Mouse (Mus musculus) layer of hippocampus, adult 2 months (tissue): ENCODE results near the gene Stxbp6. TPM values are rescaled to one million over a fixed set of nuclear protein-coding genes. Genes with fewer than 3 reads are reported as not detected.
A peak's percentile ranks its signal among the peaks of the same experiment; 100 is the strongest.
"Not testable (repeated sequence)": the region's sequence is repeated elsewhere in the genome, so short reads cannot be mapped to it uniquely, and the experiment has no call there.

Experiments used
- DNase-seq, 2 experiments: peaks; one replicate each; pipeline ENCODE4 v3.0.0; 2022; ENCODE audit warnings: low spot score in 2 of 2
- H3K27ac ChIP-seq: fragments of 200-600 bp; 2 replicates; pipeline ENCODE4 v1.8.1; 2022
- H3K4me3 ChIP-seq: fragments of 200-600 bp; 2 replicates; pipeline ENCODE4 v1.8.1; 2022; ENCODE audit warnings: mild to moderate bottlenecking
- CTCF ChIP-seq: fragments of 200-600 bp; conservative IDR thresholded peaks from 2 replicates; pipeline ENCODE4 v1.8.1; 2022; ENCODE audit warnings: antibody characterized with exemption, mild to moderate bottlenecking, moderate library complexity
- total RNA-seq, 2 experiments: library from RNA; stranded (reverse); gene quantifications; 2 replicates each; pipeline ENCODE4 v1.2.3; 2021

The Stxbp6 gene
- total RNA-seq, 2 experiments from 2014 or later, result 83.6 to 100 TPM

- DNase-seq, result no peak
Measured at GRCm38 (mm10) chr12:45072185-45072584, 2.3 kb downstream of the Stxbp6 start.

GRCm38 (mm10) chr12:45070186-45070585 lies 4.3 kb downstream of the Stxbp6 start:
- DNase-seq, result no peak
- peak overlapping the region; percentile 24; the same call in 1 of the 2 replicates for H3K4me3 ChIP-seq
- TF ChIP-seq CTCF, result no peak

More at GRCm38 (mm10) chr12:45072185-45072584, 2.3 kb downstream of the Stxbp6 start:
- Histone ChIP-seq H3K4me3 (peak overlapping the region; percentile 85), H3K27ac (peak overlapping the region; percentile 97)
- TF ChIP-seq CTCF, result peak; percentile 58

GRCm38 (mm10) chr12:45068145-45068754 lies 6.3 kb downstream of the Stxbp6 start:
- DNase-seq, result no peak
- Histone ChIP-seq H3K4me3 (no peak overlapping the region), H3K27ac (peak overlapping the region; percentile 39; the same call in 1 of the 2 replicates)
- no peak for TF ChIP-seq CTCF

More at GRCm38 (mm10) chr12:45070186-45070585, 4.3 kb downstream of the Stxbp6 start:
- H3K27ac ChIP-seq, result peak overlapping the region; percentile 21; the same call in 1 of the 2 replicates

- no peak for DNase-seq
- H3K27ac ChIP-seq, result peak overlapping the region; percentile 39; the same call in 1 of the 2 replicates
- no peak for TF ChIP-seq CTCF
Measured at GRCm38 (mm10) chr12:45067686-45068085, 6.8 kb downstream of the Stxbp6 start.

GRCm38 (mm10) chr12:45067047-45067685 lies 7.3 kb downstream of the Stxbp6 start:
- H3K27ac ChIP-seq, result peak overlapping the region; percentile 39; the same call in 1 of the 2 replicates
- no peak overlapping the region for H3K4me3 ChIP-seq
- no peak for DNase-seq
- TF ChIP-seq CTCF, result no peak

More at GRCm38 (mm10) chr12:45067686-45068085, 6.8 kb downstream of the Stxbp6 start:
- no peak overlapping the region for H3K4me3 ChIP-seq

- no peak for DNase-seq
- Histone ChIP-seq H3K4me3 (no peak overlapping the region), H3K27ac (no peak overlapping the region)
- no peak for TF ChIP-seq CTCF
Measured at GRCm38 (mm10) chr12:45063606-45064005, 10.9 kb downstream of the Stxbp6 start.

- Histone ChIP-seq H3K27ac (no peak overlapping the region), H3K4me3 (no peak overlapping the region)
- DNase-seq, result no peak
- TF ChIP-seq CTCF, result no peak
Measured at GRCm38 (mm10) chr12:45061336-45061735, 13.2 kb downstream of the Stxbp6 start.

- DNase-seq, result no peak
- Histone ChIP-seq H3K4me3 (no peak overlapping the region), H3K27ac (no peak overlapping the region)
- no peak for TF ChIP-seq CTCF
Measured at GRCm38 (mm10) chr12:45060804-45061203, 13.7 kb downstream of the Stxbp6 start.

GRCm38 (mm10) chr12:45058007-45058406 lies 16.5 kb downstream of the Stxbp6 start:
- Histone ChIP-seq H3K27ac (peak overlapping the region; percentile 84; the same call in 1 of the 2 replicates), H3K4me3 (no peak overlapping the region)
- DNase-seq, result no peak
- no peak for TF ChIP-seq CTCF

GRCm38 (mm10) chr12:45056372-45056771 lies 18.1 kb downstream of the Stxbp6 start:
- no peak for DNase-seq
- TF ChIP-seq CTCF, result no peak
- no peak overlapping the region; the same call in 1 of the 2 replicates for H3K4me3 ChIP-seq
- H3K27ac ChIP-seq, result peak overlapping the region; percentile 84

- no peak for DNase-seq
- TF ChIP-seq CTCF, result no peak
- no peak overlapping the region for H3K4me3 ChIP-seq
- peak overlapping the region; percentile 84; the same call in 1 of the 2 replicates for H3K27ac ChIP-seq
Measured at GRCm38 (mm10) chr12:45053319-45053718, 21.2 kb downstream of the Stxbp6 start.

GRCm38 (mm10) chr12:45052860-45053259 lies 21.6 kb downstream of the Stxbp6 start:
- no peak for TF ChIP-seq CTCF
- H3K4me3 ChIP-seq, result no peak overlapping the region
- DNase-seq, result no peak
- peak overlapping the region; percentile 84; the same call in 1 of the 2 replicates for H3K27ac ChIP-seq

- Histone ChIP-seq H3K4me3 (no peak overlapping the region), H3K27ac (no peak overlapping the region)
- no peak for TF ChIP-seq CTCF
- DNase-seq, result no peak
Measured at GRCm38 (mm10) chr12:45049894-45050293, 24.6 kb downstream of the Stxbp6 start.

GRCm38 (mm10) chr12:45047711-45048110 lies 26.8 kb downstream of the Stxbp6 start:
- not testable (repeated sequence) for H3K4me3 ChIP-seq, DNase-seq, H3K27ac ChIP-seq
